Mouse (Mus musculus) limb, embryonic 10.5 days (tissue): Measurements from ENCODE around the gene Polr1b. TPM values are rescaled to one million over a fixed set of nuclear protein-coding genes. Genes with fewer than 3 reads are reported as not detected.

Source experiments
- DNase-seq: peaks from one replicate; pipeline ENCODE4 v3.0.0-alpha.2; 2017; ENCODE audit warnings: low spot score
- H3K27ac ChIP-seq: fragments of 300-500 bp; sonication (generic); 2 replicates; pipeline ENCODE4 v1.5.1; 2016; ENCODE audit warnings: mild to moderate bottlenecking
- H3K27me3 ChIP-seq: fragments of 300-500 bp; sonication (generic); 2 replicates; pipeline ENCODE4 v1.6.1; 2016; ENCODE audit warnings: low read depth, mild to moderate bottlenecking; ENCODE audit not compliant: poor library complexity, severe bottlenecking
- H3K36me3 ChIP-seq: fragments of 300-500 bp; sonication (generic); 2 replicates; pipeline ENCODE4 v1.6.1; 2016; ENCODE audit warnings: mild to moderate bottlenecking, moderate library complexity
- H3K4me1 ChIP-seq: fragments of 300-500 bp; sonication (generic); 2 replicates; pipeline ENCODE4 v1.6.1; 2016
- H3K4me3 ChIP-seq: fragments of 300-500 bp; sonication (generic); 2 replicates; pipeline ENCODE4 v1.5.1; 2016; ENCODE audit warnings: mild to moderate bottlenecking, moderate library complexity
- H3K9me3 ChIP-seq: fragments of 300-500 bp; sonication (generic); replicated peaks from 2 replicates; pipeline ENCODE4 v1.6.1; 2016; ENCODE audit warnings: mild to moderate bottlenecking
- WGBS: fragments of 180-500 bp; shearing (Covaris S2); methylation state at CpG from one replicate; pipeline ENCODE4 v1.1.7; 2016; 5-methylcytosine and 5-hydroxymethylcytosine counted together
- polyA plus RNA-seq: library from polyadenylated mRNA; unstranded; fragments of >200 nt; fragmentation: Nextera tagmentation; extraction: Ambion mirVana; gene quantifications from 2 replicates; pipeline ENCODE4 v1.2.1, GENCODE M21; 2016

Gene Polr1b
- polyA plus RNA-seq, 1 experiment from 2014 or later = 48.8 TPM

DNA sequence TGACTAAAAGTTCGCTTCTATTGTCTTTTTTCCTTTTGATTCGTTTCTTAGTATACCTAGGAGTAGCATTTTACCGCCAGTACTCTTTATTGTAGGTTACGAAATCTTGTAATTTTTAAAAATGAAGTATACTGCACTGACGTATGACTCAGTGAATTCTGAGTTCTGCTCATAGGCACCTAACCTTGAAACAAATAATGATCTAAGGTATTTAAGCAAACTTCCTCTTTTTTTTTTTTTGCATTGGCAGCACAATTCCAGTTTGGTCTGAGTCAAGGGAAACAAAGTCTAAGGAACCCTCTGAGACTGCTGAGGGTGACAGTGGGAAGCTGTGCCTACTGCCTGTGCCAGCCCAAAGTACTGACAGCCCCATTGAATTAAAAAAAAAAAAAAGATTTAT lies 17.3 kb upstream of the Polr1b start:
- H3K4me3 ChIP-seq = no peak overlapping the region
- 93% methylated on average over 5 of the region's 5 CpGs for WGBS
- H3K27ac ChIP-seq = no peak overlapping the region
- no peaks in the 10 kb centered on the region for H3K27me3 ChIP-seq
- H3K4me1 ChIP-seq = no peaks in the 10 kb centered on the region
- H3K36me3 ChIP-seq = peaks cover 83% of the 10 kb centered on the region
- no peaks in the 10 kb centered on the region for H3K9me3 ChIP-seq
- DNase-seq = no peak

DNA sequence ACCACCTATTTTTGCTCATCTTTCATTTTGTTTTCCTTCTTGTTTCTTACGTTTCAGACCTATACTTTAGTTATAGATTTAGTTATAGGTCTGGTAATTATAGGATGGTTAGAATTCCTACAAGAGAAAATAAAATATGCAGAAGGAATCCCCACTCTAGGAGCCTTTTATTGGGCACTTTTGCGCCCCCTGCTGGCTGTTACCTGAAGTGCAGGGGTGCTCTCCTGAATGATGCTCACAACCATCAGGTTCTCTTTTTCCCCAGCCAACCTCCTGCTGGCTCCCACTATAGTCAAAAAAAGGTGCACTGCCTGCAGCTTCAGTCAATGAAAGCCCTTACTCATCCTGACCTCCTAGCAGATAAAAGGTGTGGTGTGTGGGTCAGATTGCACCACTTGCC lies 15.8 kb upstream of the Polr1b start:
- H3K27me3 ChIP-seq = no peaks in the 10 kb centered on the region
- H3K4me3 ChIP-seq = no peak overlapping the region
- no peaks in the 10 kb centered on the region for H3K4me1 ChIP-seq
- 49% methylated on average over 2 of the region's 2 CpGs for WGBS
- peaks cover 83% of the 10 kb centered on the region for H3K36me3 ChIP-seq
- no peaks in the 10 kb centered on the region for H3K9me3 ChIP-seq
- peak; percentile 70 for DNase-seq
- no peak overlapping the region for H3K27ac ChIP-seq

DNA sequence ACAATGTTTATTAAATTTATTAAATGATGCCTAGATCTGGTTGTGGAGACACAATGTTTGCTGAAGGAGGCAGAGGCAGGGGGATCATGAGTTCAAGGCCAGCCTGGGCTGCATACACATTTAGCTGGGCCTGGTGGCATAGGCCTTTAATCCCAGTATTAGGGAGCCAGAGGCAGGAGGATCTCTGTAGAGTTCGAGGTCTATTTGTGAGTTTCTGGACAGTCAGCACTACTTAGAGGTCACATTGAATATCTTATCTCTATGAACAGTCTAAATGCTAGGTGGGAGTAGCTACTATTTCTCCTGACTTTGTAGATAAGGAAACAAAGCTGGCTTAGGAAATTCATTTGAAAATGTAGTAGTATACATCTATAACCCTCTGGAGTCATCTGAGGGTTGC lies 13.3 kb upstream of the Polr1b start:
- H3K27ac ChIP-seq = no peak overlapping the region
- no peaks in the 10 kb centered on the region for H3K4me1 ChIP-seq
- no peak overlapping the region for H3K4me3 ChIP-seq
- 87% methylated on average over 1 of the region's 1 CpGs for WGBS
- peaks cover 85% of the 10 kb centered on the region for H3K36me3 ChIP-seq
- H3K27me3 ChIP-seq = no peaks in the 10 kb centered on the region
- H3K9me3 ChIP-seq = no peaks in the 10 kb centered on the region
- no peak for DNase-seq

DNA sequence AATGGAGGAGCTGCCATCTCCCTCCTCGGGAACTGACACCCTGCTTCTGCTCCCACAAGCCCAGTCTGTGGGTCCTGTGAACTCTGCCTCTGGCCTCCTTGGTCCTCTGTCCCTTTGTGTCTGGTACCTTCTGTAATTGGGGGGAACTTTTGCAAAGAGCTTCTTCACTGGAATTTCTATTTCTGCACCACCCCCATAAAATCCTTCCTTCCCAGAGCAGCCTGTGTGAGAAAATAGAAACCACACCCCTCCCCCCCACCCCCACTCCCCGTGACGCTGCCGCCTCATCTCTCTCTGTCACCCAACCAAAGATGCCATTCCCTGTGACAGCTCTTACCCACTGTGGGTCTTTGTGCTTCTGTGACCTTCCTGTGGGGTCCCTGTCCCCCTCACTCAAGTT lies 10.4 kb upstream of the Polr1b start:
- H3K4me3 ChIP-seq = no peak overlapping the region
- H3K27me3 ChIP-seq = no peaks in the 10 kb centered on the region
- H3K4me1 ChIP-seq = no peaks in the 10 kb centered on the region
- WGBS = 83% methylated on average over 4 of the region's 4 CpGs
- H3K36me3 ChIP-seq = peaks cover 97% of the 10 kb centered on the region
- H3K9me3 ChIP-seq = no peaks in the 10 kb centered on the region
- no peak for DNase-seq
- no peak overlapping the region for H3K27ac ChIP-seq

DNA sequence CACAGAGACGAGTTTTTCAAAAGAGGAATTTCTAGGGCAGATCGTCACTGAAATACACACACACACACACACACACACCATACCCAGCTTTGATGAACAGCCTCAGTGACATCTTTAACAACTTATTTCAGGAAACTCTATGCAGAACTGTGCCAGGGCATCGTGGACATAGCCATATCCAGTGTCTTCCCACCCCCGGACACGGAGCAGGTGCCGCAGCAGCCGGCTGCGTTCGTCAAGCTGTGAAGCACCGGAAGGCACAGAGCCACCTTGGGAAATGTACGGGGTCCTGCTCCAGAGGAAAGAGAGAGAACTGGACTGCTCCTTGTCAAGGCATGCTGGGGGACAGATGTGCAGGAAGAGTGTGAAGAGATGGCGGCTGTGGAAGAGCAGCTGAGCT lies 8.0 kb upstream of the Polr1b start:
- H3K4me3 ChIP-seq = no peak overlapping the region
- H3K9me3 ChIP-seq = no peaks in the 10 kb centered on the region
- no peak for DNase-seq
- 95% methylated on average over 12 of the region's 12 CpGs for WGBS
- H3K27me3 ChIP-seq = no peaks in the 10 kb centered on the region
- H3K36me3 ChIP-seq = peaks cover 78% of the 10 kb centered on the region
- H3K4me1 ChIP-seq = no peaks in the 10 kb centered on the region
- no peak overlapping the region for H3K27ac ChIP-seq

DNA sequence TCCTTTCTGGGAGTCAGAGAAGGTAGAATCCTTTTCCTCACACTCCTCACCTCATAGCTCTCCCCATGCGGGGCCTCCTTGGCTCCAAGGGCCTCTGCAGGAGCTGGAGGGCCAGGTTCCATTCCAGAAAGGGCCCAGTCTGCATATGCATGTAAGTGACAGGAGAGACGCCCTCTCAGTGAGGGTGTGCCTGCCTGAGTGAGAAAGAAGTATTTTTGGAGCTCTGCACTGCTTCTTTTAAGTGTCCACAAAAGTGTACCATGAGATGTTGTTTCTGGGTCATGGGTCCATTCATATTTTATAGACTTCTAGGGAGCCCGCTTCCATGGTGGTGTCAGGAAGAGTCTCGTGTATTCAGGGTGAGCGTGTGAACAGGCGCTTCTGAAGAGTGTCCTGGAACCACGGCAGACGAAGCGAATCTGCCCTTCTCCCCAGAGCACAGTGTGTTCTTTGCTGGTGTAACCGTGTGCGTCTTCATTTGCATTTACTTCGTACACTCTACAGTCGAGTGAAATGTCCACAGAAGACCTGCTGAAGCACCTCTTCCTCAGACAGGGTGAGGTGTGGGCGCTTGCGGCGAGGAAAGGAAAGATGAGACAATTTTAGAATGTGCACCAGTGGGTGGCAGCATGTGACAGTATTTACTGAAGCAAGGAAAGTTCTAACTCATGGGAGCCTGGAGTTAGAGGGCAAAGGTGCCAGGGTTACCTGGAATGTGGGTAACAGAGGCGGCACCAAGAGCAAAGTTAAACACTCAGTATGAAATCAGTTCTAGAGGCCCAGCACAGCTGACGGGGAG lies 6.7 kb upstream of the Polr1b start:
- Histone ChIP-seq H3K36me3 (peaks cover 66% of the 10 kb centered on the region), H3K27ac (no peak overlapping the region), H3K4me3 (no peak overlapping the region), H3K27me3 (no peaks in the 10 kb centered on the region), H3K4me1 (no peaks in the 10 kb centered on the region), H3K9me3 (no peaks in the 10 kb centered on the region)
- no peak for DNase-seq
- 92% methylated on average over 18 of the region's 18 CpGs for WGBS

DNA sequence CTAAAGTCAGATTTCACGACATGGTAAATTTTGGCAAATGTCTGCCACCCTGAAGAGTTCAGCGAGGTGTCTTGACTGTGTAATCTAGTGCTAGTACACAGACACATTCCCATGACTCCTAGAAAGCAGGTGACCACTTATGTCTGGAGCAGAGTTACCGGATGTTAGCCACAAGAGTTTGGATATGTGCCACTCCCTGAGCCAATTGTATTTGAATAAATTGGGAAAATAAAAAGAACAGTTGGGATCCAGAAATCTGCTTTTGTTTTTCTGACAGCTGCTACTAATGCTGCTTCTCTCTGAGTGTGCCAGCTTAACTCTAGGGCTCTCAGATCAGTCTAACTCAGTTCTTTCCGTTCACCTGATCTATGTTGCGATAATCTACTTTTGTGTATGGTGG lies 12.1 kb downstream of the Polr1b start:
- Histone ChIP-seq H3K27ac (no peak overlapping the region), H3K4me3 (no peak overlapping the region), H3K4me1 (no peaks in the 10 kb centered on the region), H3K36me3 (peaks cover 92% of the 10 kb centered on the region), H3K9me3 (no peaks in the 10 kb centered on the region), H3K27me3 (no peaks in the 10 kb centered on the region)
- no peak for DNase-seq
- WGBS = 95% methylated on average over 5 of the region's 5 CpGs

DNA sequence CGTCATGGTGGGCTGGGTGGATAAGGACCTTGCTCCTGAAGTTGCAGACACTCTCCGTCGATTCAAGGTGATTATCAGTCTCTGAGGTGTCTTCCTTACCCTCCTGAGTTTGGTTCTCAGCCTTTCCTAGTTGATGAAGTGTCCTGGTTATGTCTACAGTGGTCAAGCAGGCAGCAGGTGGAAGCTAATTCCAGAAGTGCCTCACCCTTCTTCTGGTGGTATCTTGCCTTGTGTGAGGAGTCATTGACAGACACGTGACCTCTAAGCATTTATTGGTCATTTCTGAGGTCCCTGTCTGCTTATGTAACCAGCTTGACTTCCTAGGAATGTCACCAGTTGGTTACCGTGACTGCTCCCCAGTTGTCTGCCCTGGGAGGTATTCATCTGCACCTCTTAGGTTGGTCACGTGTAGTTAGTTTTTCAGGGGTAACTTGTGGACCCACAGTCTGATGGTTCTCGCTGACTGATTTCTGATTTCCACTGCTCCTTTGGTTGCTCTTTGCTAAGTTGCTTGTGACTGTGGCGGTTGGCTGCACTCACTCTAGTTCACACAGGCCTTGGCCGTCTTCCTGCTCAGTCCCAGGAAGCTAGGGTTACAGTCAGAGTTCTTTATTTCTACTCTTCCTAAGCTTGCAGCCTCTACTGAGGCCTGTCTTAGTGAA lies 15.0 kb downstream of the Polr1b start:
- H3K36me3 ChIP-seq = peaks cover 95% of the 10 kb centered on the region
- no peak overlapping the region for H3K27ac ChIP-seq
- no peak overlapping the region for H3K4me3 ChIP-seq
- H3K9me3 ChIP-seq = no peaks in the 10 kb centered on the region
- no peak for DNase-seq
- WGBS = 89% methylated on average over 9 of the region's 9 CpGs
- no peaks in the 10 kb centered on the region for H3K27me3 ChIP-seq
- H3K4me1 ChIP-seq = no peaks in the 10 kb centered on the region

DNA sequence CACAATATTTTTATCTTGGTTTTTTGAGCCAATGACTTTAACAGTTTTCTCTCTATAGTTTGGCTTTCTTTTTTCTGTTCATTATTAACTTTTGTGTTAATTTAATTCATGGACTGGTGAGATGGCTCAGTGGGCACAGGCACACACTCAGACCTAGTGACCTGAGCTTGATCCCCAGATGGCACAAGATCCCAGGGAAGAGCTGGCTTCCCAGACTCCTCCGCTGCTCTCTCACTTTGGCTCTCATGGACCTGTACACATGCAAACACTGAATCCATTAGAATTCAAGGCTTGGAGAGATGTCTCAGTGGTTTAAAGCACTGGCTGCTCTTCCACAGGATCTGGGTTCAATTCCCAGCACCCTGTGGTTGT lies 15.6 kb downstream of the Polr1b start:
- Histone ChIP-seq H3K27me3 (no peaks in the 10 kb centered on the region), H3K4me1 (no peaks in the 10 kb centered on the region), H3K27ac (no peak overlapping the region), H3K36me3 (peaks cover 96% of the 10 kb centered on the region), H3K4me3 (no peak overlapping the region), H3K9me3 (no peaks in the 10 kb centered on the region)
- no peak for DNase-seq
- 96% methylated on average over 1 of the region's 1 CpGs for WGBS

DNA sequence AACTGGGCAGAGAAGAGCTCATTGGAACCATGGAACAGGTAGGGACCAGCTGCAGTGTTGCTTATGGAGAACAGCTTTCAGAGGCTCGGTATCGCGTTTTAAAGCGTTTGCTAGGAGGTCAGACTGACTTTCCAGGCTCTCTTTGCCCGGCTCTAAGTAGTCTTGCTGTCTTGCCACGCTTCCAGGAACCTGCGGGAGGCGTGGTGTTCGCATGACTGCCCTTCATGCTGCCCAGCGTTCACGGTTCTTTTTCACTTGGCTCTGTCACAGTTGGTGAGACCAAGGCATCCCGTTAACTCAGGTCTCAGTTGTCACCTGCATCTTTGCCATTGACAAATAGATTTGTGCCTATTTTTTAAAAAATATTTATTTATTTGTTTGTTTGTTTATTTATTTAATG lies 17.3 kb downstream of the Polr1b start:
- no peak for DNase-seq
- Histone ChIP-seq H3K9me3 (no peaks in the 10 kb centered on the region), H3K36me3 (peaks cover 99% of the 10 kb centered on the region), H3K27ac (no peak overlapping the region), H3K27me3 (no peaks in the 10 kb centered on the region), H3K4me3 (no peak overlapping the region), H3K4me1 (no peaks in the 10 kb centered on the region)
- WGBS = 95% methylated on average over 12 of the region's 12 CpGs

DNA sequence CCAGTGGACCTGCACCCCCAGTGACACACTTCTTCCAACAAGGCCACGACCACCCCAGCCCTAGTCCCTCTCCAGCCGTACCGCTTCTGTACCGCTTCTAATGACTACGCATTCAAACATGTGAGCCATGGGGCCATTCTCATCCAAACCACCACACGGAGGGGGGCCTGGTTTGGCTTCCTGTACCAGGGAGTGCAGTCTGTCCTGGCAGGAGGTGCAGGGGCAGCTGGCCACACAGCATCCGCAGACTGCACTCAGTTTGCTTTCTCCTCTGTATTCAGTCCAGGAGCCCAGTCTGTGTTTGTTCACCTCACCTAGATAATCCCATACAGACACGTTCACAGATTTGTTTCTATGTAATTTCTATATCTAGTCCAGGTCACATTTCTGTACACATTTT lies 21.2 kb downstream of the Polr1b start:
- peaks cover 99% of the 10 kb centered on the region for H3K36me3 ChIP-seq
- WGBS = 97% methylated on average over 8 of the region's 8 CpGs
- no peak for DNase-seq

DNA sequence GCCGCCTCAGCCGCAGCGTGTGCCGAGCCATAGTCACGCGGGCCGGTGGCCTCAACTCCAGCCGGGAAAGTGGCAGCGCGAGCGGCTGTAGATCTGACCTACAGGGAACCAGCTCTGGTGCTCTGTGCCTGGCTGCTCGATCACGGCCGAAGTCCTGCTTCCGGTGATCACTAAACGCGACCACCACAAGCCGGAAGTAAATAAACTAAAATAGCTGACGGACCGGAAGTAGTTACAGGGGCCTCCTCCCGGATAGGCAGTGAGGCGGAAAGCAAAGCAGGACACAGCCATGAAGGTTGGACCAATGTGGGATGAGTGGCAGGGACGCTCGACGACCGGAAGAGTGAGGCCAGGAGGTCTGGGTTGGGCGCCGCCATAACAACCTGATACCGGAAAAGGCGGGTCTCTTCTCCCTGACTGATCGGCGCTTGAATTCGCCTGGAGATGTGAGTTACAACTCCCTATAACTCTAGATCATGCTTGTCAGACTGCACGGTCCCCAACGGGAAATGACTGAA lies 28.7 kb downstream of the Polr1b start, which contains the start of gene Chchd5:
TSS of gene Chchd5 (plus strand) at position 289 of the 518 bp plus-strand sequence.
- under 1% methylated on average over 35 of the region's 35 CpGs for WGBS
- H3K36me3 ChIP-seq = peaks cover 77% of the 10 kb centered on the region
- peak; percentile 93 for DNase-seq
- peak within 1 kb of the TSS; percentile 90 for H3K27ac ChIP-seq
- no peaks in the 10 kb centered on the region; the same call in 1 of the 2 replicates for H3K9me3 ChIP-seq
- peaks cover 17% of the 10 kb centered on the region for H3K4me1 ChIP-seq
- H3K4me3 ChIP-seq = peak within 1 kb of the TSS; percentile 72
- H3K27me3 ChIP-seq = no peaks in the 10 kb centered on the region

More for the DNA sequence above, 21.2 kb downstream of the Polr1b start:
- no peak overlapping the region for H3K27ac ChIP-seq
- H3K4me1 ChIP-seq = no peaks in the 10 kb centered on the region
- H3K27me3 ChIP-seq = no peaks in the 10 kb centered on the region
- no peak overlapping the region for H3K4me3 ChIP-seq
- H3K9me3 ChIP-seq = no peaks in the 10 kb centered on the region

DNA sequence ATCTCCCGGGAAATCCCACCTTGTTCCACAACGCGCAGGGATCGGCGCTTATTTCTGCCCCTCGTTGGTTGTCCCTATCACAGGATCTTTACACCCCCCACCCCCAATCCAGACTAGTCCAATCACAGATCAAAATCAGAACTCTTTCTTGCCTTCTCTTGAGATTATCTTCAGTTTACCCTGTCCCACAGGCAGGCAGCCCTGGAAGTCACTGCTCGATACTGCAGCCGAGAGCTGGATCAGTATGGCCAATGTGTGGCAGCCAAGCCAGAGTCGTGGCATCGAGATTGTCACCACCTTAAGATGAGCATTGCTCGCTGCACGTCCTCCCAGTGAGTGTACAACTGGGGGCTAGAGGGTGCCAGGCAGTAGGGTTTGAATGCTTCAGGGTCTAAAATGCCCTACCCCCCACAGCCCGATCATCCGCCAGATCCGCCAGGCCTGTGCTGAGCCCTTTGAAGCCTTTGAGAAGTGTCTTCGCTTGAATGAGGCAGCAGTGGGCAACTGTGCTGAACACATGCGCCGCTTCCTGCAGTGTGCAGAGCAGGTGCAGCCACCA lies 29.3 kb downstream of the Polr1b start:
- peak overlapping the region; percentile 90 for H3K27ac ChIP-seq
- no peaks in the 10 kb centered on the region for H3K27me3 ChIP-seq
- no peaks in the 10 kb centered on the region; the same call in 1 of the 2 replicates for H3K9me3 ChIP-seq
- peaks cover 17% of the 10 kb centered on the region for H3K4me1 ChIP-seq
- 46% methylated on average over 18 of the region's 18 CpGs for WGBS
- no peak for DNase-seq
- peak overlapping the region; percentile 72 for H3K4me3 ChIP-seq
- H3K36me3 ChIP-seq = peaks cover 71% of the 10 kb centered on the region
